Mouse (Mus musculus) adrenal gland, postnatal 4 days (tissue): ENCODE measurements around the gene Ttll6. TPM values are rescaled to one million over a fixed set of nuclear protein-coding genes. Genes with fewer than 3 reads are reported as not detected.
"Not testable (repeated sequence)": the region's sequence is repeated elsewhere in the genome, so short reads cannot be mapped to it uniquely, and the experiment has no call there.

ENCODE experiments used
- DNase-seq, 2 experiments: peaks; one replicate each; pipeline ENCODE4 v3.0.0; 2021 to 2022; ENCODE audit warnings: low spot score in 2 of 2, mixed read lengths in 2 of 2
- long read RNA-seq, 2 experiments: library from polyadenylated mRNA; stranded (forward); transcript quantifications; one replicate each; pipeline ENCODE4 v2.0.0; 2021
- total RNA-seq, 2 experiments: library from RNA; stranded (reverse); gene quantifications; 2 replicates each; pipeline ENCODE4 v1.2.3; 2021

The Ttll6 gene
- total RNA-seq, result not detected
- long read RNA-seq, experiment 1, result 0 reads
- long read RNA-seq, experiment 2, partial matches to known transcripts, result 0 of 1 reads
- long read RNA-seq, experiment 2, other reads (novel, unspliced or antisense), result 1 of 1 reads

DNA sequence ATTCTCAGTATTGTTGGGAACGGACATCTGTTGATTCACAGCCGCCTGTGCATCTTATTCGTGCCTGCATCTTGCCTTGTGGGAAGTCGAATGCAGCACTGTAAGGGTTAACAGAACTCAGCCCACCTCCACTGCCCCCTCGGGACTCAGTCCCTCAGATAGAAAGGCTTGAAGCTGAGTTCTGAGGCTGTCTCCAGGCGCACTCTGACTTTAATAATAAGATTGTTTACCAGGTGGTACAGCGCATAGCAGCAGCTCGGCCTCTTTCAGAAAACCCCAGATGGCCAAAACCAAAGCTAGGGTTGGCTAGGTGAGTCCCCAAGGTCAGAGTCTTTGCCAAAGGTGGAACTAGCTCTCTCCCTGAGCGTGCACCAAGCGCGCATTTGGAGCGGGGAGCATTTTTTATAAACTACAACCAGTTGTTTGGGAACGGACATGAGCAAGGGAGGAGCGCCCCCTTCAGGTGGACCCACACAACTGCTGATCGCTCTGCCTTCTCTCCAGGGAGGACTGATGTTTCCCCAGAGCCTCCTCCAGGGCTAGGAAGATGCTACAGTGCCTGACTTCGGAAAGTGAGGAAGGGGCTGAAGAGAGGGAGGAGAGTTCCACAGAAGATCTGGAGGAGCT lies at the start of gene Ttll6:
Ttll6 (plus strand) TSS at position 548 of the 627 bp plus-strand sequence.
- peak in 1 of 2 experiments; percentile 45 for DNase-seq

- DNase-seq, result no peak
Observed at GRCm38 (mm10) chr11:96087981-96088380, 45.6 kb upstream of the Ttll6 start.

GRCm38 (mm10) chr11:96091073-96091472 lies 42.5 kb upstream of the Ttll6 start:
- DNase-seq, result no peak

GRCm38 (mm10) chr11:96092674-96093291 lies 40.8 kb upstream of the Ttll6 start:
- DNase-seq, result no peak

DNA sequence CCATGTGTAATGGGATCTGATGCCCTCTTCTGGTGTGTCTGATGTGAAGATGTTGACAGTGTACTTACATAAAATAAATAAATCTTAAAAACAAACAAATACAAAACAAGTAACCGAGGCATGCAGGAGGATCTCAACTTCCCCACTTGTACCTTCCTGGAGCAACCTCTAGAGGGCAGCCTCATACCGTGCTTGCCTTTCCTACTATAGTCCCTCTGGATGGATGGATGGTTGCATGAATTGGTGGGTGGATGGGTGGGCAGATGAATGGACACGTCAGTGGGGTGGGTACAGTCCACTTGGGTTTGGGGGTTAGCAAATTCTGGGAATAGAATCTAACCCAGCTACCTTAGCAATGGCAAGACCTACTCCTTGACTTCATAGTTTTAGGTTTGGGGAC lies 40.2 kb upstream of the Ttll6 start:
- peak in 1 of 2 experiments; percentile 20 for DNase-seq

GRCm38 (mm10) chr11:96108376-96108775 lies 25.2 kb upstream of the Ttll6 start:
- DNase-seq, result no peak

- not testable (repeated sequence) for DNase-seq
Observed at GRCm38 (mm10) chr11:96110950-96111349, 22.6 kb upstream of the Ttll6 start.

DNA sequence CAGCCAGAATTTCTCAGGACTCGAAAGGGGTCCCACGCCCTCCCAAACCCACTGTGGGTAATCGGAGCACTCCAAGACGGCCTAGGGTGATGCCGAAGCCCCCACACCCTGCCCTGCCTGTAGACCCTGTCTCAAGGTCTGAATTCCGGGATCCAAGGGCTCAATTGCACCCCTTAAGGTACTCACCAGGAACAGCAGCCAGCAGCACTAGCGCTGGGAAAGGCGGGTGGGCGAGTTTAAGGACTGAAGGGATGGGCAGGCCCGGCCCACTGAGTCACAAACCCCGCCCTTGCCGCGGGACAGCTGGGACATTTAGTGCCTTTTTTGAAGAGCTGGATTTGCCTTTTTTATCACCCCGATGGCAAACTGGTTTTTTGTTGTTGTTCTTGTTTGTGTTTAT lies 21.8 kb upstream of the Ttll6 start, which contains the start of gene Calcoco2:
Calcoco2 (minus strand) TSS at position 214 of the 400 bp plus-strand sequence.
- no peak for DNase-seq

GRCm38 (mm10) chr11:96114077-96114476 lies 19.5 kb upstream of the Ttll6 start:
- no peak for DNase-seq

- no peak for DNase-seq
Observed at GRCm38 (mm10) chr11:96115416-96115815, 18.2 kb upstream of the Ttll6 start.

GRCm38 (mm10) chr11:96116116-96116515 lies 17.5 kb upstream of the Ttll6 start:
- no peak for DNase-seq

DNA sequence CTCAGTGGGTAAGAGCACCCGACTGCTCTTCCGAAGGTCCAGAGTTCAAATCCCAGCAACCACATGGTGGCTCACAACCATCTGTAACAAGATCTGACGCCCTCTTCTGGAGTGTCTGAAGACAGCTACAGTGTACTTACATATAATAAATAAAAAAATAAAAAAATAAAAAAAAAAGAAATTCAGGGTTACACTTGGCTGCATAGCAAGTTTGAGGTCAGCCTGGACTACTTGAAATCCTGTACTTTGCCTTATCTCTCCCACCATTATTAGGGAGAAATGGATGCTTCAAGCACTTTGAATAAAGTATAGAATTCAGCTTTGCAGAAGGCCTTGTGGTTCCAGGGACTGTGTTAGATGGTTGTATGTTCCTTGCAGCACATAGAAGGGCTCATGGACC lies 16.7 kb upstream of the Ttll6 start:
- DNase-seq, result not testable (repeated sequence)

DNA sequence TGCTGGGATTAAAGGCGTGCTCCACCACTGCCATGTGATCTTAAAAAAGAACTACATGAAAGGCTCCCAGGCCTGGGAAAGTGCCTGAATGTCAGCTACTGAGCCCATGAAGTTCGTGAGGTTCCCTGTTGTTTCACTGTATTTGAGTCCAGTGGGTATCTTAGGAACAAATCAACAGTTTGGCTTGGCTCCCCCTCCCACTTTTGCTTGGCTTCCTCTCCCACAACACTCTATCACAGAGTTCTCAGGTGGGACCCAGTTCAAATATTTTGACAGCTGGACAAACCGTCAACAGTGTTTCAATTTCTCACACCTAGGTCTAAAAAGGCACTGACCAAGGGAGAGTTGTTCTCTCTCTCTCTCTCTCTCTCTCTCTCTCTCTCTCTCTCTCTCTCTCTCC lies 14.2 kb upstream of the Ttll6 start:
- no peak for DNase-seq

DNA sequence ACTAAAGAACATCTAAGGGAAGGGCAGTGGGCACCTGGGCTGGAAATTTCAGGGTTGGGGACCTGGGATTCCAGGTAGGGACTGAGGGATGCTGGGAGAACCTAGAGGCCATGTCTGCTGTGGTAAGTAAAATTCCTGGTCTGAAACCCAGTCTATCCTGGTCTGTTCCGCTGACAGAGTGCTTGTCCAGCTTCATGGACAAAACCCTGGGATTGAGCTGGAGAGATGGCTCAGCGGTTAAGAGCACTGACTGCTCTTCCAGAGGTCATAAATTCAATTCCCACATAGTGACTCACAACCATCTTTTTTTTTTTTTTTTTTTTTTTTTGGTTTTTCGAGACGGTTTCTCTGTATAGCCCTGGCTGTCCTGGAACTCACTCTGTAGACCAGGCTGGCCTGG lies 10.8 kb upstream of the Ttll6 start:
- DNase-seq, result not testable (repeated sequence)

GRCm38 (mm10) chr11:96124052-96124914 lies 9.3 kb upstream of the Ttll6 start:
- peak in 1 of 2 experiments; percentile 18 for DNase-seq

GRCm38 (mm10) chr11:96130606-96131005 lies 3.0 kb upstream of the Ttll6 start:
- no peak for DNase-seq

DNA sequence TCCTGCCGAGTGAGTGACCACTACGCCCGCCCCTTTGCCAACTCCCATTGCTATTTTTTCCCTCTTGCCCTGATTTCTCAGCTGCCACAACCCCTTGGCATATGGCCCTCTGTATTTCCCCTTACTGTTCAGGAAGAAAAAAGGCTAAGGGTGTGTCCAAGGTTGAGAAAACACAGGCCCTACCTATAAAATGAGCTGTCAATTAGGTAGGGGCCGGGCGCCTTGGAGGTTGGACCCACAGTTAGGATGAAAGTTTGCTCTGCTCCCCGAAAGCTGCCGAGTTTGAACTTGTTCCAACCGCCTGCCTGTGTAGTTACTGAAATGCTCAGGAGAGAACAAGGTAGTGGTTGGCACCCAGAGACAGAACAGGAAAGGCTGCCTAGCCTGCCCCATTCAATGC lies 2.3 kb downstream of the Ttll6 start:
- no peak for DNase-seq

GRCm38 (mm10) chr11:96140726-96141175 lies 7.2 kb downstream of the Ttll6 start:
- DNase-seq, result no peak

DNA sequence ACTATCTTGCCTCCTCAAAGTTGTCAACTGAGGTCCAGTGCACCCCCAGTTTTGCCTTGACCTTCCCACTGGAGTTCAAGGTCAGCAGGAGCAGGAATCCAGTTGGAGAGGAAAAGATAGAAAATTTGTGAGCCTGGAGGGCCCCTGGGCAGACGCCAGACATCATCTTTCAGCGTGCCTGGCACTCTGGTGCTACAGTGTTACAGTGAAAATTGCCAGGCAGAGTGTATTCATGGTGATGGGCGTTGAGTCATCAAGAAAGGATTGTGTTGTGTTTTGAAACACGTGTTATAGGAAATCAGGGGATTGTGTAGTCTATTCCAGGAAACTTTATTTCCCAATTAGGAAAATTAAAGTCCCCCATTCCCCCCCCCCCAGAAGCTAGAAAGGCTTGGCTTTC lies 10.2 kb downstream of the Ttll6 start:
- DNase-seq, result no peak

DNA sequence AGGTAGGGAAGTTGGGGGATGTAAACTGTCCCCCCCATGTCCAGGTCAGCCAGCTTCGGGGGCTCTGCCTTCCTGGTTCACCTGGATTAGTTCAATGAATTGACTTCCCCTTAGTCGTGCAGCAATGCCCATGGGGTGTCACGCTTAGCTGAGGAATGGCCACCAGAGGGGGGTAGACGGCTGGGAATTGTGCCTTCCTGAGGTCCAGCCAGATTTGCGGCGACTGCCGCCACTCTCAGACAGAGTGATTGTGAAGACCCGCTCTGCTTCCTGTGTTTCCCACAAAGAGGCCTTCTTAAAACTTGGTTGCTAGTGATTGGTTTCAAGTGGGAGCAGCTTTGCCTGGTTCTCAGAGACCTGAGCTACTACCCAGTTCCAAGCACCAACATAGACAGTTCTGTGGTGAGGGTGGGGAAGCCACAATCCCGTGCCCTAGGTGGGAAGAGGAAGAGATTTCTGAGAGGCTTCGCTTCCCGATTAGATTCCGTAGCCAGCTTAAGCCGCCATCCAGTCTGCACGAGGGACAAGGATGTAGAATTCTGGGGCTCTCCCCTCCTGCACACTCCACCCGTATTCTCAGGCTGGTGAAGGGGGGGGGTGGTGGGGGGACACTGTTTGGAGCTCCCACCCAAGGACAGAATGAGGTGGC lies 12.2 kb downstream of the Ttll6 start:
- peak; percentile 57 to 67 for DNase-seq

- no peak for DNase-seq
Observed at GRCm38 (mm10) chr11:96147471-96147870, 13.9 kb downstream of the Ttll6 start.
